Mouse (Mus musculus): ENCODE measurements around the gene Galc.

Gene Galc

GRCm38 (mm10) chr12:98258845-98259517 is at the start of gene Galc:
Galc (minus strand) TSS chr12:98259459.
- DNase-seq (ENCODE audit: low spot score) = peak; percentile 91

DNA sequence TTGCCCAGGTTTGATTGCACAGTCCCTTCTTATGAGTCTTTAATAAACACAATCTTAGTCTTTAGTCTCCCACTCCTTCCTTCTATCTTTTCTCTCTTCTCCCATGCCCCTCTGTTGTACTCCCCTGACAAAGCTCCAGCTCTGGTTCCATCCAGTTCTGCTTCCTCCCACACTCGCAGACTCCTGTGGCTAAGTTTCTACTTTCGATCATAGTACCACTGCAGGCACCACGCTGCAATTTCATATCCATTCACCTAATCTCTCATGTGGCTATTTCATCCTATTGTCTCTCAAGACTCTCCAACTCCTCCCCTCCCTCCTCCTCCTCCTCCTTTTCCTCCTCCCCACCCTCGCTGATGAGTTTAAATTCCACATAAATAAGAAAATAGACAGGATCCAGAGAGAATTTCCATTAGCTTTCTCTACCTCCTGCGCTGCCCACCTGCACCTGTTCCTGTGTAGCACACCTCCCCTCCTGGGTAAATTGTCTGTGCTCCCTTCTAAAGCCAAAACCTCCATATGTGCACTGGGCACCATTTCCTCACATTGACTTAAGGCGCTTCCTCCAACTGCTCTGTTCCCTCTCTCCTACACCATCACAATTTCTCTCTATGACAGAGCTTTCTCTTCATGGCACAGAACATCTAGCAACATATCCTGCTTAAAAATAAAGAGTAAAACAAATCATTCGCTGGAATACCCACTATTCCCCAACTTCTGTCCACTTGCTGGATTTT is 48.1 kb upstream of the Galc start:
- DNase-seq (ENCODE audit: low spot score) = no peak

DNA sequence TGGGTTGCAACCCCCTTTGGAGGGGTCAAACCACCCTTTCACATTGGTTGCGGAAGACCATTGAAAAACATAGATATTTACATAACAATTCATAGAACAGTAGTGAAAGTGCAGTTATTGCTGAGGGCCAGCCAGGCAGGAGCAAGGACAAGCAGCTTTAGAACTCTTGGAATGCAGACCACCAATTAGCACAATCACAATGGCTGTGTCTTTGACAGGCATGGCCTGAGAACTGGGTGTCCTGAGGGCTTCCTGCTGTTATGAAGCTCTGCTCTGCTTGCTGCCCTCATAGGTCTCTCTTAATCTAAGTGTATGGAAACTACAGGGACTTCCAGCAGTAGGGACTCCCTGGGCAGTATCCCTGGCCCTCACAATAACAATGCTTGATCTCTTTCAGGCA is 43.8 kb upstream of the Galc start:
- no peak for DNase-seq (ENCODE audit: low spot score)

DNA sequence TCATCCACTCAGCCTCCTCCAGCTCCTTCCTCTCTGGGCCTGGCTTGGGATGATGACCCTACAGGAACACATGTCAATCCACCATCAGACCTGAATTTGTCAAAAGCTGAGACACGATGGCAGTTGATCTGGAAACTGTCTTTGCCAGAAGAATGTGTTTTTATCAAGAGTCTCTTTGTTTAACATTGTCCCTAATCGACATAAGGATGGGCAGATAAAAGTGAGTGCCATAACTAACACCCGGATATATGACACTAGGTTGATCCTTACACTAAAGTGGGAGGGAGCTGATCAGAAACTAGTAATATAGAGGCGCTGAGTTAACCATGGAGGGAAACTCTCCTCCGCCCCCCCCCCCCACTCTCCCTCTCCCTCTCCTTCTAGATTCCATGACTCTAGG is 42.7 kb upstream of the Galc start:
- DNase-seq (ENCODE audit: low spot score) = no peak

DNA sequence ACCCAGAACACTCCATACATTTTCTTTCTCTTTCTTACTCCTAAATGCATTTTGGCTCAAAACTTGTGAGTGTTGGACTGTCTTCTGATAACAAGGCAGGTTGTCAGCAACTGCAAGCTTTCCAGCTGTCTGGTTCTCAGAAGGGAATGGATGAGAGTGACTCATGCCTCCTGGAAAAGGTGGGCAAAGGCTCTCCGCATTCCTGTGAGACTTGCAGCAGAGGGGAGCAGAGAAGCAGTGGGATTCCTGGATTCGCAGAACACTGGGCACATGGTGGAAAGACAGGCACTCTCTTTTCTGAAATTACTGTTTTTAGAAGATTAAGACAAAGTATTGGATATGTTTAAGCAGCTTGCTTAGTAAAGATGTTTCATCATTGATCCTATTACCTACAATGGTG is 35.0 kb upstream of the Galc start:
- DNase-seq (ENCODE audit: low spot score) = no peak

DNA sequence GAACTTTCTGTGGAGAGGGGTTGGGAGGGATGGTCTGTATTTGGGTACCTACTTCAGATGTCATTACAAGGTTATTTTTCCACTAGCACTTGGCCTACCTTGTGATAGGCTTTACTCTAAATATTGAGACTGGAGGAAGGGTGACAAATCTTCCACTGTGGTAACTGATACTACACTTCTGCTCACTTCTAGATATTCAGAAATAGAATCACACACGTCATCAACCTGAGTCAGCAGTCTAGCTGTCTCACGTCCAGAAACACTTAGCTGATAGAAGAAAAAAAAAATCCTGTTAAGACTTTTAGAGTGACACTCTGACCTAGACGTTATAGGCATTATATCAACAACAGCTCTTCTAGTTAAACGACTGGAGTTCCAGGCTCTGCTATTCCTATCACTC is 33.0 kb upstream of the Galc start:
- no peak for DNase-seq (ENCODE audit: low spot score)

DNA sequence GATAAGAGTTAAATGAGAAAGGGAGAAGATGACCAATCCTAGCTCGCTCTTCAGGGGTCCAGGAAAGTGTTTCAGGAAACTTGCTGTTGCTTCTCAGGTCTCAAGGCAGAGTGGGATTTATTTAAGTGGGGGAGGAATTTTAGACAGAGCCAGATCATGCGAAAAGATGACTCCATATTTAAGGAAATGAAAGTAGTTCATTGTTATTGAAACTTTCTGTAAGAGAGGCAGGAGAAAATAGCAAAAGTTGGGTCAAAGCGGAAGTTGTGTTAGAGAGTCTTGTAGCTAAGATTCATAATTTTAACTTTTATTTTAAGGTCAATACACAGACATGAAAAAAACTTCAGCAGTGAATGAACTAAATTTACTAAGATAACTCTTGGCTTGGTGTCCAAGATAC is 31.2 kb upstream of the Galc start:
- DNase-seq (ENCODE audit: low spot score) = no peak

- DNase-seq (ENCODE audit: low spot score) = no peak
Measured at GRCm38 (mm10) chr12:98284477-98284876, 25.2 kb upstream of the Galc start.

DNA sequence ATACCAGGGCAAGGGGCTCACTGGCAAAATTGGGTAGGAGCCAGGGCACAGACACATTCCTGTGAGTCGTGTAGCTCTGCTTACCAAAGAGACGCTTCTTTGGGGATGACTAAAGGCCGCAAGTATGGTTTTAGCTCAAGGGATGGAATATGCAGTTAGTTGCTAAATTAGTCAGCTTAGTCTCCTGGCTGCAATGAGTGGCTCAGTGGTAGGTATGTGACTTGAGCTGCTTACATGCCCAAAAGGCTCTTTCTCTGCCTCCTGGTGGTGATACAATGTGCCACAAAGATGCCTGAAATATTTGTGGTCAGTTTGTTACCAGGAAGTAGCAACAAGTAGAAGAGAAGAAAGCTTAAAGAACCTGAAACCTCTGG is 24.2 kb upstream of the Galc start:
- DNase-seq (ENCODE audit: low spot score) = no peak

GRCm38 (mm10) chr12:98282776-98283486 is 23.7 kb upstream of the Galc start:
- no peak for DNase-seq (ENCODE audit: low spot score)

- no peak for DNase-seq (ENCODE audit: low spot score)
Measured at GRCm38 (mm10) chr12:98280996-98281395, 21.7 kb upstream of the Galc start.

- peak; percentile 79 for DNase-seq (ENCODE audit: low spot score)
Measured at GRCm38 (mm10) chr12:98280530-98280929, 21.3 kb upstream of the Galc start.

GRCm38 (mm10) chr12:98272433-98272832 is 13.2 kb upstream of the Galc start:
- DNase-seq (ENCODE audit: low spot score) = no peak

DNA sequence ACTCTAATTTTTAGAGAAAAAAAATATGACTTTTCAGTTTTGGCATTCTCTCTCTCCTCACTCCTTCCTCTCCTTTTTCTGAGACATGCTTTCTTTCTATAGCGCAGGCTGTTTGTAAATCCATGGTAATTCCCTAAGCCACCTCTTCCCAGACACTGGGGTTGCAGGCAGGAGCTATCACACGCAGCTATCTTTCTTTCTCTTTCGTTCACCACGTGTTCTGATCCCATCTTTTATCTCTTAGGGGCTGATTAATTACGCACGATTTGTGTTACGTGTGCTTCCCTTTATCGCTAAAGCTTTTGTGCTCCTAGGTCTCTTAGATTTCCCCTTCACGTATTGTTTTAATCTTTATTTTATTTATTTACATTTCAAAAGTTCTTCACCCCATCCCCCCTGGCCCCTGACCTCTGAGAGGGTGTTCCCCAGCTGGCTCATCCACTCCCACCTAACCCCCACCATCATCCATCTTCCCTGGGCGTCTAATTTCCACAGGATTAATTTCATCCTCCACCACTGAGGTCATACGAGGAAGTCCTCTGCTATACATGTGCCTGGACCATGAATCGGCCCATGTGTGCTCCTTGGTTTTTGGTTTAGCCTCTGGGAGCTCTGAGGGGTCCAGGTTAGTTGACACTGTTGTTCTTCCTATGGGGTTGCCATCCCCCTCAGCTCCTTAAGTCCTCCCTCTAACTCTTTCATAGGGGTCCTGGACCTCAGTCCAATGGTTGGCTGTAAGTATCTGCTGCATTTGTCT is 11.7 kb upstream of the Galc start:
- peak; percentile 27 for DNase-seq (ENCODE audit: low spot score)

DNA sequence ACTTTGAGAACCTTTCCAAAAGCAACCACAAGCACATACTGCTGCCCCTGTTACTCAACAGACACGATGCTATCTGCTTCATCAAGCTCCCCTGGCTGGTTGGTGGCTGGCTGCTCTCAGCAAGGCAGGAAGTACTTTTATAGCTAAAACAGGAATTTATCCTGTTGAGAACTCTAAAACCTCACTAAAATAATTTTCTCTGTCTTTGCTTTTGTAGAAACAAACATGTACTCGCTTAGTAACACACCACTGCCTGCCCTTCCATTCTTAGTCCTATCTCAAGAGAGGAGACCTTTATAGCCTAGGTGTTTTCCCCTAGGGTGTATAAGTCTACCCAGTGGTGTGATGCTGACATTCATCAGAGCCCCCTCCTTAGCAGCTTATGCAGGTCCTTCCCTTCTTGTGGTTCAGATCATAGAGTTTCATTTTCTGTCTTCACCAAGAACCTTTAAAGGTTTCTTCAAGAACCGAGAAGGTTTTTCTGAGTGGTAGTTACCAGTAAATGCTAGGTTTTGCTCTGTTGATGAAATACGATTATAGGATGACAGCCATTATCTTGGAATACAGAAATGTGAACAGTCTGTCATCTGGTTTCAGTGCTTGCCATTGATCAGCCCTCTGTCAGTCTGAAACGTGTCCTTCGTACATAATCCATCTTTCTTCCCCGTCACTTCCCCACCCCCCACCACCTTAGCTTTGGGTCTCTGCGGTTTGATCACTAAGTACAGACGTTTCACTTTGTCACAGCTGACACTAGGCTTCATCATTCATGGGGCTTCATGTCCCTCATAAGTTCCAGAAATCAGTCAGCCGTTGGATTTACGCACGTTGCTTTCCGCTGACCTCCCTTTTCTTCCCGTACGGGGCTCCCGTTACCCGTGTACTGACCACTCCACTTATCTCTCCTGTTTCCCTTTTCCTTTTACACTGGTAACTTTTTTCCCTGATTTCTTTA is 10.8 kb upstream of the Galc start:
- DNase-seq (ENCODE audit: low spot score) = peak; percentile 13

DNA sequence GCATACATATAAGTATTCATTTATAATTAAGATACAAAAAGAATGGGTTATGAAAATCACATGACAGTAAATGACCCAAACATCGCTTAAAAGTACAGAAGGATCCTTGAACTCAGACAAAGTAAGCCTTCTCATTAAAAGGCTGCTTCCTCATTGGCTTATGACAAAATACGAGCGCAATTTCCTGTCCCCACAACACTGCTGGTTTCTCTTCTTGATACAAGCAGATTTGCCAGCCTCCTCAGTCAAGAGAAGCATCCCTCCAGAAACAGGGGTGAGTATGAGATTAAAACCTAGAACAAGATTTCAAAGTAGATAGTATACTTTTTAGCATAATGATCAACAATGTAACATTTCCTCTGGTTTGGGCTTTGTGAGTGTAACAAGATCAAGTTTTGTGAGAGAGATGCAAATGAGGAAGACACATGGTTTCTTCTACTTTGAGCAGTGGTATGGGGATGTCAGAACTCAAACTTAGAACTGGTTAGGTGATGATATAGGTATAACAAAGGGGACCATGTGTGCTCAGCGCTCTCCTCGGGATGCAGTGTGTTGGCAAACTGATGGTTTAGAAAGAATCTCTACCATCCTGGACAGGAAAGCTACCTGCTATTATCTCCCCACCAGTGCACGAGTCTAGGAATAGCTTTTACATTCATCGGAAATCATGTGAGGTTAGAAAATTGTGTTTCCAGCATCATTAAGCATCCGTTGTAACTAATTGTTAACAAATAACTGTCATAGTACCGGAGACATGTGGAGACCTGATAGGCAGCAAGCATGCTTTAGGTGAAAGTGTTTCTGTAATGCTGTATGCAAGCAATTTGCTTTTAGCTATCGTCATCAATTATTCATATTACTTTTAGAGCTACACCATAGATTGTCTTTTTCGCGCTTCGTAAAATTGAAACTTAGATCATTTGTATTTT is 9.4 kb upstream of the Galc start, which contains the start of gene Gpr65:
Gpr65 (plus strand) TSS at position 195 of the 929 bp plus-strand sequence.
- DNase-seq (ENCODE audit: low spot score) = no peak

- no peak for DNase-seq (ENCODE audit: low spot score)
Measured at GRCm38 (mm10) chr12:98265697-98266096, 6.4 kb upstream of the Galc start.

DNA sequence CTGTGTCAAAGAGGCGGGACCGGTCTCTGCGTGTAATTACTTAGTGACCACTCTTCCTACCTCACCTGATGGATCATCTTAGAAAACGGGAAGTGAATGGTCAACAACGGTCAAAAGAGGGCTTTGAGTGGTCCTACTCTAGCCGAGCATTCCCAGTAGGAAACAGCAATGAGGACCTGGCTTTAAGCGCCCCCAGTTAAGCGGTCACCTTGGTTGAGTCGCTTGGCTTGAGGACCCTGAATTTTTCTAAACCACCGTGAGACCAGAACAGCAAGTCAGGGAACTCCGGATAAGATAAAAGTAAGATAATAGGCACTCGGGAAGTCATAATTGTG is 226 bp upstream of the Galc start:
- DNase-seq (ENCODE audit: low spot score) = no peak

DNA sequence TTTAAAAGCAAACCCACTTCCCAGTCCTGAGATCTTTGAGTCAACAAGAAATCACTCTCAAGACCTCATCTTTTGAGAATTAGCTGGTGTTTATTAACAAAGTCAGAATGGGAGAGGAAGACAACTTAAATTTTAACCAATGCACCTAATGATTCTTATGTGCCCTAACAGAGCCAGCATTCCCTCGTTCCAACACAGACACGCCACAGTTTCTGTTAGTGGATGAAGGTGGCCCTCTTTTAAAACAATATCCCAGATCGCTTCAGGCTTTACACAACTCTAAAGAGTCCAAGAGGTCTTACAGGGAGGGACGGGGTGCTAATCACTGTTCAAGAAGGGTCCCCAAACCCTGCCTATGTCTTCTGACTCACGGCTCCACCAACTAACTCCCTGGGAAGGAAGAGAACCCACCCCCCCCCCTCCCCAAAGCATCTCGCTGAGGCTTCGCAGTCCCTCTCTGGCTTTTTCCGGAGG is 851 bp downstream of the Galc start:
- peak; percentile 75 for DNase-seq (ENCODE audit: low spot score)

GRCm38 (mm10) chr12:98255373-98255995 is 3.8 kb downstream of the Galc start:
- no peak for DNase-seq (ENCODE audit: low spot score)
